Mouse (Mus musculus): ENCODE measurements around the gene Numa1. TPM values are rescaled to one million over a fixed set of nuclear protein-coding genes. Genes with fewer than 3 reads are reported as not detected.

Numa1 gene
- total RNA-seq, 1 experiment: 91.0 TPM

GRCm38 (mm10) chr7:102061353-102061752 lies 127.4 kb downstream of the Numa1 start:
- Histone ChIP-seq H3K4me1 (ENCODE audit: control insufficient read depth in 2 of 2, insufficient read depth in 2 of 2, low read length in 2 of 2, poor library complexity in 1 of 2) (no peaks in the 10 kb centered on the region), H3K4me3 (ENCODE audit: insufficient read depth in 1 of 2, low read depth in 1 of 2, low read length in 2 of 2, poor library complexity in 1 of 2, severe bottlenecking in 1 of 2) (no peak overlapping the region), H3K36me3 (ENCODE audit: control insufficient read depth, insufficient read depth, low read length, poor library complexity, severe bottlenecking) (peaks cover 2% of the 10 kb centered on the region; the same call in 1 of the 2 replicates), H3K27ac (ENCODE audit: insufficient read depth, low read depth, low read length, poor library complexity, severe bottlenecking) (no peak overlapping the region), H3K9ac (ENCODE audit: insufficient read depth, low read depth, low read length, poor library complexity, severe bottlenecking) (no peak overlapping the region), H3K9me3 (ENCODE audit: control insufficient read depth, insufficient read depth, low read depth, low read length) (no peaks in the 10 kb centered on the region)
- in situ Hi-C loops (cut with MboI; ENCODE audit: low sequenced_read_pairs in 2 of 2, unreplicated experiment in 2 of 2): no loop called here
- TF ChIP-seq CHD2 (IDR thresholded peaks at IDR 0.05; ENCODE audit: low read depth, low read length) (no peak), HCFC1 (IDR thresholded peaks at IDR 0.05; ENCODE audit: borderline replicate concordance, insufficient read depth, low read length) (no peak), MAFK (IDR thresholded peaks at IDR 0.05; ENCODE audit: insufficient read depth, low read depth, low read length) (no peak), ZC3H11A (IDR thresholded peaks at IDR 0.05; ENCODE audit: borderline replicate concordance, low read depth, low read length) (no peak)
- no peak for DNase-seq (ENCODE audit: low read depth, low spot score)

- Histone ChIP-seq H3K9ac (ENCODE audit: insufficient read depth, low read depth, low read length, poor library complexity, severe bottlenecking) (no peak overlapping the region), H3K4me3 (ENCODE audit: insufficient read depth in 1 of 2, low read depth in 1 of 2, low read length in 2 of 2, poor library complexity in 1 of 2, severe bottlenecking in 1 of 2) (no peak overlapping the region), H3K4me1 (ENCODE audit: control insufficient read depth in 2 of 2, insufficient read depth in 2 of 2, low read length in 2 of 2, poor library complexity in 1 of 2) (no peaks in the 10 kb centered on the region), H3K9me3 (ENCODE audit: control insufficient read depth, insufficient read depth, low read depth, low read length) (no peaks in the 10 kb centered on the region), H3K27ac (ENCODE audit: insufficient read depth, low read depth, low read length, poor library complexity, severe bottlenecking) (no peak overlapping the region), H3K36me3 (ENCODE audit: control insufficient read depth, insufficient read depth, low read length, poor library complexity, severe bottlenecking) (peaks cover 2% of the 10 kb centered on the region; the same call in 1 of the 2 replicates)
- in situ Hi-C loops (cut with MboI; ENCODE audit: low sequenced_read_pairs in 2 of 2, unreplicated experiment in 2 of 2): no loop called here
- TF ChIP-seq CHD2 (IDR thresholded peaks at IDR 0.05; ENCODE audit: low read depth, low read length): no peak
- no peak for TF ChIP-seq HCFC1 (IDR thresholded peaks at IDR 0.05; ENCODE audit: borderline replicate concordance, insufficient read depth, low read length)
- no peak for TF ChIP-seq ZC3H11A (IDR thresholded peaks at IDR 0.05; ENCODE audit: borderline replicate concordance, low read depth, low read length)
- TF ChIP-seq ZNF384 (IDR thresholded peaks at IDR 0.05; ENCODE audit: low read depth, low read length): no peak
- no peak for DNase-seq (ENCODE audit: low read depth, low spot score)
These were observed 128.3 kb downstream of the Numa1 start for GRCm38 (mm10) chr7:102062203-102062602.

GRCm38 (mm10) chr7:102063891-102064290 lies 130.0 kb downstream of the Numa1 start:
- Histone ChIP-seq H3K9me3 (ENCODE audit: control insufficient read depth, insufficient read depth, low read depth, low read length) (no peaks in the 10 kb centered on the region), H3K36me3 (ENCODE audit: control insufficient read depth, insufficient read depth, low read length, poor library complexity, severe bottlenecking) (peaks cover 2% of the 10 kb centered on the region; the same call in 1 of the 2 replicates), H3K27ac (ENCODE audit: insufficient read depth, low read depth, low read length, poor library complexity, severe bottlenecking) (no peak overlapping the region), H3K4me3 (ENCODE audit: insufficient read depth in 1 of 2, low read depth in 1 of 2, low read length in 2 of 2, poor library complexity in 1 of 2, severe bottlenecking in 1 of 2) (peak overlapping the region; percentile 80 to 83), H3K9ac (ENCODE audit: insufficient read depth, low read depth, low read length, poor library complexity, severe bottlenecking) (no peak overlapping the region), H3K4me1 (ENCODE audit: control insufficient read depth in 2 of 2, insufficient read depth in 2 of 2, low read length in 2 of 2, poor library complexity in 1 of 2) (no peaks in the 10 kb centered on the region)
- TF ChIP-seq CHD2 (IDR thresholded peaks at IDR 0.05; ENCODE audit: low read depth, low read length) (no peak), HCFC1 (IDR thresholded peaks at IDR 0.05; ENCODE audit: borderline replicate concordance, insufficient read depth, low read length) (no peak), ZC3H11A (IDR thresholded peaks at IDR 0.05; ENCODE audit: borderline replicate concordance, low read depth, low read length) (no peak), ZNF384 (IDR thresholded peaks at IDR 0.05; ENCODE audit: low read depth, low read length) (no peak), MAFK (IDR thresholded peaks at IDR 0.05; ENCODE audit: insufficient read depth, low read depth, low read length) (no peak)
- DNase-seq (ENCODE audit: low read depth, low spot score): no peak
- in situ Hi-C loops (cut with MboI; ENCODE audit: low sequenced_read_pairs in 2 of 2, unreplicated experiment in 2 of 2): no loop called here

Other genes with a start within 250 kb of the Numa1 start
- 1.1 and 1.3 TPM in 2 replicates for gene Phox2a, start 115.8 kb upstream of the Numa1 start, total RNA-seq (2012; rRNA removed)
- gene Inppl1, start 95.9 kb upstream of the Numa1 start, total RNA-seq (2012; rRNA removed): 57.1 and 71.4 TPM in 2 replicates
- 4.2 and 4.3 TPM in 2 replicates for gene Folr2, start 76.9 kb upstream of the Numa1 start, total RNA-seq (2012; rRNA removed)
- gene Anapc15, start 70.4 kb upstream of the Numa1 start, total RNA-seq (2012; rRNA removed): 105 and 123 TPM in 2 replicates
- 536 and 562 TPM in 2 replicates for gene Folr1, start 63.3 kb upstream of the Numa1 start, total RNA-seq (2012; rRNA removed)
- gene Lamtor1, start 28.2 kb upstream of the Numa1 start, total RNA-seq (2012; rRNA removed): 90.8 and 106 TPM in 2 replicates
- 1.9 and 3.0 TPM in 2 replicates for gene Tomt, start 27.8 kb upstream of the Numa1 start, total RNA-seq (2012; rRNA removed)
- 2.6 TPM in 2 replicates for gene Lrrc51, start 216 bp upstream of the Numa1 start, total RNA-seq (2012; rRNA removed)
- 11.0 and 15.0 TPM in 2 replicates for gene Il18bp, start 84.6 kb downstream of the Numa1 start, total RNA-seq (2012; rRNA removed)
- 45.7 and 60.8 TPM in 2 replicates for gene Rnf121, start 131.4 kb downstream of the Numa1 start, total RNA-seq (2012; rRNA removed)
- gene Xndc1, start 131.4 kb downstream of the Numa1 start, total RNA-seq (2012; rRNA removed): 32.2 and 43.6 TPM in 2 replicates
- 0.76 and 1.1 TPM in 2 replicates for gene Xntrpc, start 131.6 kb downstream of the Numa1 start, total RNA-seq (2012; rRNA removed)
- 0.36 and 1.3 TPM in 2 replicates for gene Trpc2, start 149.0 kb downstream of the Numa1 start, total RNA-seq (2012; rRNA removed)
- gene Art1, start 167.6 kb downstream of the Numa1 start, total RNA-seq (2012; rRNA removed): 0.45 and 0.90 TPM in 2 replicates
- 2.6 and 3.2 TPM in 2 replicates for gene Art5, start 175.4 kb downstream of the Numa1 start, total RNA-seq (2012; rRNA removed)
- gene Chrna10, start 182.7 kb downstream of the Numa1 start, total RNA-seq (2012; rRNA removed): 0.27 and 0.42 TPM in 2 replicates